Mouse (Mus musculus): ENCODE results near the gene Dnm2.

DNA sequence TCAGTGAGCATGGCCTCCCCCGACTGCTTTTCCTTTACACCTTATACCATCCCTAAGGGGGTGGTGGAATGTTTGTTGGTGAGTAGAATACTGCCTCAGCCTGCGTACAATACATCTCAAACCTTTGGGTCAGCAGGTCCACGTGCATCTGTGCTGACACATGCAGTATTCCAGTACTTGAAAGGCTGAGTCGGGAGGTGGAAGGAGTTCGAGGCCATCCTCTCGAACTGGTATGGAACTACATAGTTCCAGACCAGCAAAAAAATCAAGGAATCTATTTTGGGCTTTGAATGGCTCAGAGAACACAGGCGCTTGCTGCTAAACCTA lies 85.9 kb downstream of the Dnm2 start:
- TF ChIP-seq CTCF (IDR thresholded peaks at IDR 0.05; ENCODE audit: borderline replicate concordance, control insufficient read depth, extremely low read depth, insufficient read depth, low read length, poor library complexity) (no peak), POLR2A (IDR thresholded peaks at IDR 0.05; ENCODE audit: control insufficient read depth, extremely low read depth, insufficient read depth, low read length, poor library complexity) (no peak)
